Mouse (Mus musculus) liver, postnatal 0 days (tissue): ENCODE data around the gene Cdca7.

Experiments used
- CTCF ChIP-seq: sonication (generic); IDR thresholded peaks from 2 replicates; pipeline ENCODE4 v1.5.1; 2016; ENCODE audit warnings: antibody characterized with exemption, low read depth
- EP300 ChIP-seq: IDR thresholded peaks from 2 replicates; pipeline ENCODE4 v1.6.1; 2016; ENCODE audit warnings: antibody characterized with exemption, low read depth, mild to moderate bottlenecking

GRCm38 (mm10) chr2:72535889-72536288, 59.9 kb downstream of the Cdca7 start:
- TF ChIP-seq CTCF (no peak), EP300 (no peak)
